Mouse (Mus musculus) midbrain, postnatal 0 days (tissue): Measurements from ENCODE around the gene Fbxo28. TPM values are rescaled to one million over a fixed set of nuclear protein-coding genes. Genes with fewer than 3 reads are reported as not detected.

ENCODE experiments used
- ATAC-seq: fragments of 200-750 bp; cut with Nextera tagmentation; 2 replicates; pipeline ENCODE4 v1.8.0; 2017; ENCODE audit warnings: moderate number of reproducible peaks, mild to moderate bottlenecking, moderate TSS enrichment, moderate library complexity; ENCODE audit not compliant: low FRiP score
- DNase-seq: peaks from one replicate; pipeline ENCODE4 v3.0.0-alpha.2; 2015; ENCODE audit warnings: low spot score
- H3K27ac ChIP-seq: fragments of 300-500 bp; sonication (generic); 2 replicates; pipeline ENCODE4 v1.5.1; 2014; ENCODE audit warnings: low read depth, mild to moderate bottlenecking, low read length, mixed read lengths
- H3K27me3 ChIP-seq: fragments of 300-500 bp; sonication (generic); 2 replicates; pipeline ENCODE4 v1.6.1; 2014; ENCODE audit warnings: low read length, control low read depth, mixed read lengths; ENCODE audit not compliant: insufficient read depth
- H3K36me3 ChIP-seq: fragments of 300-500 bp; sonication (generic); 2 replicates; pipeline ENCODE4 v1.6.1; 2014; ENCODE audit warnings: low read length, control low read depth, mixed read lengths; ENCODE audit not compliant: insufficient read depth
- H3K4me1 ChIP-seq: fragments of 300-500 bp; sonication (generic); 2 replicates; pipeline ENCODE4 v1.6.1; 2014; ENCODE audit warnings: mild to moderate bottlenecking, control low read depth, antibody characterized with exemption, low read length, mixed read lengths; ENCODE audit not compliant: insufficient read depth
- H3K4me2 ChIP-seq: fragments of 300-500 bp; sonication (generic); 2 replicates; pipeline ENCODE4 v1.6.1; 2014; ENCODE audit warnings: low read depth, mild to moderate bottlenecking, low read length, mixed read lengths; ENCODE audit not compliant: poor library complexity, severe bottlenecking
- H3K4me3 ChIP-seq: fragments of 300-500 bp; sonication (generic); 2 replicates; pipeline ENCODE4 v1.5.1; 2014; ENCODE audit warnings: low read depth, mild to moderate bottlenecking, low read length, moderate library complexity
- H3K9ac ChIP-seq: fragments of 300-500 bp; sonication (generic); replicated peaks from 2 replicates; pipeline ENCODE4 v1.6.1; 2014; ENCODE audit warnings: mild to moderate bottlenecking, low read length, moderate library complexity, mixed read lengths; ENCODE audit not compliant: poor library complexity, severe bottlenecking
- H3K9me3 ChIP-seq: fragments of 300-500 bp; sonication (generic); 2 replicates; pipeline ENCODE4 v1.6.1; 2016; ENCODE audit warnings: low read length, control low read depth
- CTCF ChIP-seq: IDR thresholded peaks from 2 replicates; pipeline ENCODE4 v1.5.1; 2016; ENCODE audit warnings: antibody characterized with exemption, mild to moderate bottlenecking
- WGBS: fragments of 180-500 bp; shearing (Covaris S2); extraction: QIAGEN DNeasy Blood & Tissue Kit; methylation state at CpG from one replicate; pipeline ENCODE4 v1.1.7; 2014; 5-methylcytosine and 5-hydroxymethylcytosine counted together
- polyA plus RNA-seq: library from polyadenylated mRNA; unstranded; fragments of >200 nt; fragmentation: Nextera tagmentation; extraction: Ambion mirVana; gene quantifications from 2 replicates; pipeline ENCODE4 v1.2.1, GENCODE M21; 2015
- total RNA-seq: library from RNA; depleted of rRNA; stranded (reverse); fragments of >200 nt; gene quantifications from 2 replicates; pipeline ENCODE4 v1.2.3, GENCODE M21; 2014; rRNA removed

Gene Fbxo28
- total RNA-seq (32.2 and 40.3 TPM in 2 replicates), polyA plus RNA-seq (13.1 and 14.5 TPM in 2 replicates)

- TF ChIP-seq CTCF, result no peak
- peaks cover 7% of the 10 kb centered on the region for H3K4me1 ChIP-seq
- H3K9ac ChIP-seq, result peak within 1 kb of the TSS; percentile 98
- H3K9me3 ChIP-seq, result no peaks in the 10 kb centered on the region
- peak; percentile 97 for ATAC-seq
- peak; percentile 94 for DNase-seq
- no peaks in the 10 kb centered on the region for H3K27me3 ChIP-seq
- peak within 1 kb of the TSS; percentile 98 for H3K4me3 ChIP-seq
- peak within 1 kb of the TSS; percentile 96 for H3K27ac ChIP-seq
- H3K4me2 ChIP-seq, result peak within 1 kb of the TSS; percentile 84
- under 1% methylated on average over 61 of the region's 93 CpGs for WGBS
- no peaks in the 10 kb centered on the region for H3K36me3 ChIP-seq
Measured at GRCm38 (mm10) chr1:182340821-182341781, at the start of gene Fbxo28. TSS of gene Fbxo28 (minus strand) at chr1:182341629.

DNA sequence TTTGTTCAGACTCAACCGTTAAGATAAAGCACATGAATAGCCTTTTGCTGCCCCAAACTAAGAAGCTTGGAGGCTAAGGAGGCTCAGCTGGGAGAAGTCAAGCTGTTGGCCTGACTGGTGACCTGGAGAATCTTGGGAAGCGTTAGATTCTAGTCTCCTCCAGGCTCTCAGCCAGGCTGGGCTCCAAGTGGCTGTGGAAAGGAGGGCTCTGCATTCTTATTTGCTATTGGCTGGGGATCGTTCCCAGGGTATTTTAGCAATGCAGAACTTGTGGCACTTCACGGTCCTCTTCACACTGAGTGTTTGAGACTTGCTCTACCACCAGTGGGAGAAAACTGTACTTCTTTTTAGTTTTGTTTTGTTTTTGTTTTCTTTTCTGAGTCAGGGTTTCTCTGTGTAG lies 47.3 kb upstream of the Fbxo28 start:
- TF ChIP-seq CTCF, result no peak
- H3K27me3 ChIP-seq, result no peaks in the 10 kb centered on the region
- no peak overlapping the region for H3K9ac ChIP-seq
- no peak overlapping the region for H3K4me3 ChIP-seq
- H3K4me1 ChIP-seq, result no peaks in the 10 kb centered on the region
- H3K36me3 ChIP-seq, result no peaks in the 10 kb centered on the region
- ATAC-seq (no peak), DNase-seq (no peak)
- no peak overlapping the region for H3K27ac ChIP-seq
- H3K4me2 ChIP-seq, result no peak overlapping the region
- WGBS, result 48% methylated on average over 4 of the region's 4 CpGs
- H3K9me3 ChIP-seq, result no peaks in the 10 kb centered on the region

DNA sequence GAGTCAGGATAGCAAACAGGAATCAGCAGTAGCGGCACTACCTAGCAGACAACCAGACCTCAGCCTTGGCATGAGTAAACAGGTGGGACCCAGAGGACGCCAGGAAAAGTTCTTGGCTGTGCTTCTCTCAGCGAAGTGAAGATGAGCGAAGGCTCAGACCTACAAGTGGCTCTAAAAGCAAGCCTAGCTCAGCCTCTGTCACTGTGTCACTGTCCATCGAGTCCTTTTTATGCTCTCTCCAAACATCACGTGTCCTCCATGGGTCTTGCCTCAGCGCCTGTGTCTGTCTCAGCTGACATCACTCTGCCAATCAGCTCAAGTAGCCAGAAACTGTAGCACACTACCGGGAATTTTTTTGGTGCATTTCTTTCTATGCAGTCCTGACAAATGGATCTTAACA lies 45.0 kb upstream of the Fbxo28 start:
- Histone ChIP-seq H3K9ac (no peak overlapping the region), H3K27ac (no peak overlapping the region), H3K27me3 (no peaks in the 10 kb centered on the region), H3K4me2 (no peak overlapping the region), H3K4me1 (no peaks in the 10 kb centered on the region), H3K4me3 (no peak overlapping the region), H3K36me3 (no peaks in the 10 kb centered on the region), H3K9me3 (no peaks in the 10 kb centered on the region)
- WGBS, result 91% methylated on average over 8 of the region's 8 CpGs
- ATAC-seq (no peak), DNase-seq (no peak)
- no peak for TF ChIP-seq CTCF

- no peak overlapping the region for H3K9ac ChIP-seq
- no peak for TF ChIP-seq CTCF
- H3K4me3 ChIP-seq, result no peak overlapping the region
- H3K36me3 ChIP-seq, result no peaks in the 10 kb centered on the region
- H3K4me2 ChIP-seq, result no peak overlapping the region
- no peaks in the 10 kb centered on the region for H3K27me3 ChIP-seq
- ATAC-seq (no peak), DNase-seq (no peak)
- 21% methylated on average over 9 of the region's 9 CpGs for WGBS
- H3K4me1 ChIP-seq, result no peaks in the 10 kb centered on the region
- no peak overlapping the region for H3K27ac ChIP-seq
- H3K9me3 ChIP-seq, result no peaks in the 10 kb centered on the region
Measured at GRCm38 (mm10) chr1:182383096-182383495, 41.7 kb upstream of the Fbxo28 start.

GRCm38 (mm10) chr1:182381327-182381726 lies 39.9 kb upstream of the Fbxo28 start:
- H3K27ac ChIP-seq, result no peak overlapping the region
- H3K9me3 ChIP-seq, result no peaks in the 10 kb centered on the region
- WGBS, result 81% methylated on average over 3 of the region's 3 CpGs
- H3K36me3 ChIP-seq, result no peaks in the 10 kb centered on the region
- H3K4me2 ChIP-seq, result no peak overlapping the region
- H3K4me3 ChIP-seq, result no peak overlapping the region
- H3K4me1 ChIP-seq, result no peaks in the 10 kb centered on the region
- ATAC-seq, result no peak
- H3K27me3 ChIP-seq, result no peaks in the 10 kb centered on the region
- no peak for DNase-seq
- H3K9ac ChIP-seq, result no peak overlapping the region
- no peak for TF ChIP-seq CTCF

DNA sequence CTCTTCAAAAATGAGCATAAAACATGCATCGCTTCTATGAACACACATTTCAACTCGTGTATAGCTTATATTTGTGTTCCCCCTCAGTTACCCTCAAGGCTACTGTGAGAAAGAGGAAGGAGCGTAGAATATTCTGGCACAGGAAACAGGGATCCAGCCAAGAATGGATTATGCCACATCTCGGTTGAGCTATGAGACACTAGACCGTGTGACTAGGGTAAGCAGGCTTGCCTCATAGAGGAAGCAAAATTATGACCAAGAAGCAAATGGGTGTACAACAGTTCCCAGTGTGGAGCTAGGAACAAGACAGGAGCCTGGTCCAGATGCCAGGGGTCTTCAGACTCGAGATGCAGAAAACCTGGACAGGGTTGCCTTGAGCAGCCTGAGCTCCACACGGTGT lies 39.3 kb upstream of the Fbxo28 start:
- Histone ChIP-seq H3K36me3 (no peaks in the 10 kb centered on the region), H3K9me3 (no peaks in the 10 kb centered on the region)

More for the DNA sequence above, 39.3 kb upstream of the Fbxo28 start:
- TF ChIP-seq CTCF, result no peak
- no peak overlapping the region for H3K4me2 ChIP-seq
- H3K4me3 ChIP-seq, result no peak overlapping the region
- 87% methylated on average over 7 of the region's 7 CpGs for WGBS
- ATAC-seq, result no peak
- no peaks in the 10 kb centered on the region for H3K4me1 ChIP-seq
- no peak overlapping the region for H3K27ac ChIP-seq
- no peak overlapping the region for H3K9ac ChIP-seq
- DNase-seq, result no peak
- no peaks in the 10 kb centered on the region for H3K27me3 ChIP-seq
